Mouse (Mus musculus) forebrain, embryonic 16.5 days (tissue): Measurements from ENCODE around the gene Cope. TPM values are rescaled to one million over a fixed set of nuclear protein-coding genes. Genes with fewer than 3 reads are reported as not detected.

Source experiments
- ATAC-seq: fragments of 200-750 bp; cut with Nextera tagmentation; 2 replicates; pipeline ENCODE4 v1.8.0; 2017; ENCODE audit warnings: mild to moderate bottlenecking, moderate library complexity
- H3K27ac ChIP-seq: fragments of 300-500 bp; sonication (generic); 2 replicates; pipeline ENCODE4 v1.5.1; 2014; ENCODE audit warnings: low read length, control low read depth
- H3K27me3 ChIP-seq: fragments of 300-500 bp; sonication (generic); replicated peaks from 2 replicates; pipeline ENCODE4 v1.6.1; 2014; ENCODE audit warnings: low read length; ENCODE audit not compliant: control insufficient read depth, insufficient read depth
- H3K36me3 ChIP-seq: fragments of 300-500 bp; sonication (generic); 2 replicates; pipeline ENCODE4 v1.6.1; 2014; ENCODE audit not compliant: control insufficient read depth, insufficient read depth
- H3K4me1 ChIP-seq: fragments of 300-500 bp; sonication (generic); replicated peaks from 2 replicates; pipeline ENCODE4 v1.6.1; 2014; ENCODE audit warnings: low read length; ENCODE audit not compliant: control insufficient read depth, insufficient read depth
- H3K4me2 ChIP-seq: fragments of 300-500 bp; sonication (generic); 2 replicates; pipeline ENCODE4 v1.6.1; 2014; ENCODE audit warnings: mild to moderate bottlenecking, low read length, control low read depth
- H3K4me3 ChIP-seq: fragments of 300-500 bp; sonication (generic); replicated peaks from 2 replicates; pipeline ENCODE4 v1.5.1; 2014; ENCODE audit warnings: mild to moderate bottlenecking, low read length, control low read depth
- H3K9ac ChIP-seq: fragments of 300-500 bp; sonication (generic); replicated peaks from 2 replicates; pipeline ENCODE4 v1.6.1; 2014; ENCODE audit warnings: low read depth, low read length, control low read depth
- H3K9me3 ChIP-seq: fragments of 300-500 bp; sonication (generic); 2 replicates; pipeline ENCODE4 v1.6.1; 2016; ENCODE audit warnings: low read length; ENCODE audit not compliant: control insufficient read depth
- WGBS: fragments of 180-500 bp; shearing (Covaris S2); extraction: QIAGEN DNeasy Blood & Tissue Kit; methylation state at CpG from one replicate; pipeline ENCODE4 v1.1.7; 2014; 5-methylcytosine and 5-hydroxymethylcytosine counted together
- polyA plus RNA-seq: library from polyadenylated mRNA; unstranded; fragments of >200 nt; fragmentation: Nextera tagmentation; extraction: Ambion mirVana; gene quantifications from 2 replicates; pipeline ENCODE4 v1.2.1, GENCODE M21; 2015

Cope gene
- polyA plus RNA-seq, 1 experiment from 2014 or later: 270 TPM

DNA sequence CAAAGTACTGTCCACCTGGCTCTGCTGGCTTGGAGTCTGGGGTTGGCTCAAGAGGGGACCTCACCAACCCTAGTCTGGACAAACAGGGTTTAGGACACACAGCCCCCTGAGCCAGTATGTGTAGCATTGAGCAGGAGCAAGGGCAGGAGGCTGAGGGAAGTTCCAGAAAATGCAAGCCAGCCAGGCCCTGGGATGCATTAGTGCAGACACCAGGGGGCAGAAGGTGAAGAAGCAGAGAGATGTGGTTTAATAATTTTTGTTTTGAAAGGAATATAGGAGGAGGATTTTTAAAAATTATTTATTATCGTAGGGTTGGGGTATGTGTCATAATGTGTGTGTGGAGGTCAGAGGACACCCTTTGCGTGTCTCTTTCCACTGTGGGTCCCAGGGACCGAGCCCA is 21.4 kb downstream of the Cope start:
- Histone ChIP-seq H3K27me3 (no peaks in the 10 kb centered on the region), H3K36me3 (peaks cover 21% of the 10 kb centered on the region)

DNA sequence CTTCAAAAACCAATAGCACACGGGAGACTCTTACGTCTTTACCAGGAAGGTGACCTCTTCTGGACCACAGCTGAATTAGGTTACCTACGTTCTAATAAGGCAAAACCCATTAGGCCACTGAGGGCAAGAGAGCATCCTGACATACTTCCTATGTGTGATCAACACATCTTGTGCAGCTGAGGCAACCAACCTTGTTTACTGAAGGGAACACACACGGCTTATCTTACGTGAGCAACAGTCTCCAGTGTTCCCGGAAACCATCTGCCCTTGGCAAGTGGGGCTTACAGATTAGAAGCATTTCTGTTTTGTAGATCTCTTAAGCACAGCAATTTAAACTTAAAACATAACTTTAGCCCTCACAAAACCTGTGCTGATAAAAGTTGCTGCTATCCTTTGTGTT is 25.2 kb downstream of the Cope start:
- H3K4me1 ChIP-seq: peaks cover 28% of the 10 kb centered on the region
- H3K9me3 ChIP-seq: no peaks in the 10 kb centered on the region
- H3K36me3 ChIP-seq: peaks cover 26% of the 10 kb centered on the region
- no peak overlapping the region for H3K27ac ChIP-seq
- H3K27me3 ChIP-seq: no peaks in the 10 kb centered on the region
- H3K4me3 ChIP-seq: no peak overlapping the region
- no peak overlapping the region for H3K9ac ChIP-seq
- no peak overlapping the region for H3K4me2 ChIP-seq
- ATAC-seq: no peak
- WGBS: 89% methylated on average over 6 of the region's 6 CpGs

More for the DNA sequence above, 21.4 kb downstream of the Cope start:
- Histone ChIP-seq H3K9me3 (no peaks in the 10 kb centered on the region), H3K27ac (no peak overlapping the region), H3K4me2 (no peak overlapping the region), H3K4me3 (no peak overlapping the region), H3K9ac (no peak overlapping the region), H3K4me1 (no peaks in the 10 kb centered on the region)
- no peak for ATAC-seq
- WGBS: 94% methylated on average over 3 of the region's 3 CpGs

DNA sequence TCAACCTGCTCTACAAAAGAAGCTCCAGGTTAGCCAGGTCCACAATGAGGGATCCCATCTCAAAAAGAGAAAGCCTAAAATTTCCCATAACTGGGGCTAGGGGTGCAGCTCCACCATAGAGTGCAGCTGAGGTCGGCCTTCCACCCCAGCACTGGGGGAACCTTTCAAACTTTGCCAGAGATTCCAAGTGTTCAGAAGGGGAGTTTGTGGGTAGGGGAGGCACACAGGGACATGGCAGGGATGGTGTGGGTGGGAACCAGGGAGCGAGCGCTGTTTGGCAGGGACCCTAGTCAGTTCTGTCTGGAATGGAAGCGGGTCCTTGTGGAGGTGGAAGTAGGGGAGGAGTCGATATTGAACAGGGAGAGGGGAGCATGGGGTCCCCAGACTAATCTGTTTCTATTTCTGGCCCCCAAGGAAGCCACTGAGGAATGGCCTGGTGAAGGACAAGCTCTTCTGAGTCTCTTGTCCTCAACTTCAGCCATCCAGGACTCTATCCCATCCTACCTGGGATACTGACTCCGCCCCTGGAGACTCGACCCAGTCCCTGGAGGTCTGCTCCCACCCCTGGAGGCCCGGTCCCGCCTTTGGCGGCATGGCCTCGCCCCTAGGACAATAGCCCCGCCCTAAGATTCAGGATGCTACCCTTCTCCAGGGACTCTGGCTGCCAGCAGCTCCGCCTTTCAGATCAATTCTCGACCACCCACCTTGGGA is 27.0 kb downstream of the Cope start, which contains the start of gene Gdf1:
Gene Gdf1 (plus strand): TSS at position 694 of the 711 bp plus-strand sequence.
- Histone ChIP-seq H3K4me1 (peaks cover 28% of the 10 kb centered on the region), H3K9me3 (no peaks in the 10 kb centered on the region), H3K27ac (no peak within 1 kb of the TSS), H3K27me3 (no peaks in the 10 kb centered on the region), H3K4me2 (peak within 1 kb of the TSS; percentile 17; the same call in 1 of the 2 replicates), H3K4me3 (no peak within 1 kb of the TSS), H3K9ac (peak within 1 kb of the TSS; percentile 29), H3K36me3 (peaks cover 35% of the 10 kb centered on the region)
- no peak for ATAC-seq
- WGBS: 28% methylated on average over 14 of the region's 14 CpGs

DNA sequence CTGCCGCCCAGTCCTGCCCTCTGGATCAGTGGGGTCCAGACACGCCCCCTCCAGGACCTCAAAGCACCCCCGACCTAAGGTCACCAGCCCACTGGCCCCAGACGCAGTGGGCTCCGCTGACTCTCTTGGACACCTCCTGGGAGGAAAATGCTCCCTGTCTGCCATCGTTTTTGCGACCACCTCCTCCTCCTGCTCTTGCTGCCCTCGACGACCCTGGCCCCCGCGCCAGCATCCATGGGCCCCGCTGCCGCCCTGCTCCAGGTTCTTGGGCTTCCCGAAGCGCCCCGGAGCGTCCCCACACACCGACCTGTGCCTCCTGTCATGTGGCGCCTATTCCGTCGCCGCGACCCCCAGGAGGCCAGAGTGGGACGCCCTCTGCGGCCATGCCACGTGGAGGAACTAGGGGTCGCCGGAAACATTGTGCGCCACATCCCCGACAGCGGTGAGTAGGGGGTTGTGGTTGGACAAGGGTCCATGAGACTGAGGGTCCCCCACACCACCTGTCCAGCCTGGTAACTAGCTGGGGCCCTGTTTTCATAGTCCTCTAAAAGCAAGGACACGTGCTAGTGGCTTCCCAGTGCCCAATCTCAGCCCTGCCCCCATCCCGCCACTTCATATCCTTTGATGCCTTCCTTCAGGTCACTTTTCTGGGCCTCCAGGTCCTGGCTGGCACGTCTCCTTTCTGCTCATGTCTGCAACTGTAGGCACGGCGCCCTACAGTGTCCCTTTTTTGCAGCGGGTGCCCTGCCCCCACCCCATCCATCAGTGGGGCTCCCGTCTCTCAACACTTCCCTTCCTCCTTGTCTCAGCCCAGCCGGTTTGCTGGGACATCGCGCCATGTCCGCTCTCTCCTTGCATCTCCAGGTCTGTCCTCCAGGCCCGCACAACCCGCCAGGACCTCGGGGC is 27.8 kb downstream of the Cope start:
- H3K27ac ChIP-seq: no peak overlapping the region
- peak; percentile 6 for ATAC-seq
- peak overlapping the region; percentile 29 for H3K9ac ChIP-seq
- H3K4me3 ChIP-seq: no peak overlapping the region
- peak overlapping the region; percentile 17; the same call in 1 of the 2 replicates for H3K4me2 ChIP-seq
- H3K9me3 ChIP-seq: no peaks in the 10 kb centered on the region
- WGBS: 13% methylated on average over 45 of the region's 45 CpGs
- no peaks in the 10 kb centered on the region for H3K27me3 ChIP-seq
- peaks cover 38% of the 10 kb centered on the region for H3K36me3 ChIP-seq
- peaks cover 28% of the 10 kb centered on the region for H3K4me1 ChIP-seq

DNA sequence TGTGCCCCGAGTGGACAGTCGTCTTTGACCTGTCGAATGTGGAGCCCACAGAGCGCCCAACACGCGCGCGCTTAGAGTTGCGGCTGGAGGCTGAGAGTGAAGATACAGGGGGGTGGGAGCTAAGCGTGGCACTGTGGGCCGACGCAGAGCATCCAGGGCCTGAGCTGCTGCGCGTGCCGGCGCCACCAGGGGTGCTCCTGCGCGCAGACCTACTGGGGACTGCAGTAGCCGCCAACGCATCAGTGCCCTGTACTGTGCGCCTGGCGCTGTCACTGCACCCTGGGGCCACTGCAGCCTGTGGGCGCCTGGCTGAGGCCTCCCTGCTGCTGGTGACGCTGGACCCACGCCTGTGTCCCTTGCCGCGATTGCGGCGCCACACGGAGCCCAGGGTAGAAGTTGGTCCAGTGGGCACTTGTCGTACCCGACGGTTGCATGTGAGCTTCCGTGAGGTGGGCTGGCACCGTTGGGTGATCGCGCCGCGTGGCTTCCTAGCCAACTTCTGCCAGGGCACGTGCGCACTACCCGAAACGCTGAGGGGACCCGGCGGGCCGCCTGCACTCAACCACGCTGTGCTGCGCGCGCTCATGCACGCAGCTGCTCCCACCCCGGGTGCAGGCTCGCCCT is 28.5 kb downstream of the Cope start:
- 30% methylated on average over 53 of the region's 53 CpGs for WGBS
- H3K4me2 ChIP-seq: peak overlapping the region; percentile 17; the same call in 1 of the 2 replicates

DNA sequence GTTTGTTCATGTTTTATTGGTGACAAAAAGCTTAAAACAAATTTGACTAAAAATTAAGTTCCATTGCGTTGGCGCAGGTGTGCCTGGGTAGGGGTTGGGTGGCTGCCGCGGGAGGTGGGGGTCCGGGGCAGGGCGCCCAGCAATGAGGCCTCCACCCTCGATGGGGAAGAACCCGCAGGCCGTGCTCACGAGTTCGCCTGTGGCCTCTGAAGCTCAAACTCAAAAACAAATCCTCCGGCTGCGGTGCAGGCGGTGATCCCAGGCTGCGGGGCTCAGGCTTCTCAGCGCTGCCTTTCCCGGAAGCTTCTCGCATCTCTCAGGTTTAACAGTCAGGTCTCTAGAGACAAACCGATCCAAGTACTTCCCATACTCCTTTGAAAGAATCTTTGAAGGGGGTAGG is 29.2 kb downstream of the Cope start:
- 59% methylated on average over 19 of the region's 19 CpGs for WGBS

More for the DNA sequence above, 28.5 kb downstream of the Cope start:
- Histone ChIP-seq H3K36me3 (peaks cover 43% of the 10 kb centered on the region), H3K9ac (peak overlapping the region; percentile 29), H3K27ac (no peak overlapping the region; the same call in 1 of the 2 replicates), H3K9me3 (no peaks in the 10 kb centered on the region), H3K4me1 (peaks cover 28% of the 10 kb centered on the region), H3K27me3 (no peaks in the 10 kb centered on the region), H3K4me3 (no peak overlapping the region)
- ATAC-seq: peak; percentile 79

DNA sequence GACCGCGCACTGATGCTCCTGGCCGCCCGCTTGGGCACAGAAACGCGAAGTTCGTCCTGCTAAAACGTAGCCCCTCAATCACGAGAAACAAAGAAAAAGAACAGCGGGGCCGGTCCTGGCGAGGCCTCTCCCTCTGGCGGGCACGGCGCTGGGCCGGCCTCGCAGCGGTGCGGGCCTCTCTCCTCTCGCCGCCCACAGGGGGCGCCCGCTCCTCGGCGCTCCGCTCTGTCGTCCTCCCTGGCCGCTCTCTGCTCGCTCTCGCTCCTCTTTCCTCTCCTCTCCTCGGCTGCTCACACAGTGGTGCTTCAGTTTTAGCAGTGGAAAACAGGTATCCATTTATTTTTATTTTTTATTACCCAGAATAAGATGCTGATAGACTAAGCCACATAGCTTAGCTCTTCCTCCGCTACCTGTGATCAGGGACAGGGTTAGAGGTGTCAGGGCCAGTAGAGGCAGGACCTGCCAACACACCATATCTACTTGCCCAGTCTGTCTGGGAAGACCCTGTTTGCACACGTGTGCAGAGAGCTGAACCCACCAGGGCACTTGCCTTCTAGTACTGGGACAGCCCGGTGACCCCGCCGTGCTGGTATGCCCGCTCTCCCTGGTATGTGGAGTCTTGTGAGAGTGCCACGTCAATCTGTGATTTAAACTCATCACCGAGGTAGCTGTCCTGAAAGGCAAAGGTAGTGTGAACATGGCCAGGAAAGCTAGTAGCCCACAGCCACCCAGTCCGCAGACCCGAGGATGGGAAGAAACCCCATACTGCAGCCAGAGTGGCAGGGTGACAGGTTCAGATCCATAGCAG is 30.0 kb downstream of the Cope start:
- Histone ChIP-seq H3K9ac (no peak overlapping the region; the same call in 1 of the 2 replicates), H3K36me3 (peaks cover 54% of the 10 kb centered on the region), H3K4me3 (no peak overlapping the region), H3K27ac (no peak overlapping the region; the same call in 1 of the 2 replicates), H3K4me2 (peak overlapping the region; percentile 13; the same call in 1 of the 2 replicates), H3K27me3 (no peaks in the 10 kb centered on the region), H3K9me3 (no peaks in the 10 kb centered on the region), H3K4me1 (peaks cover 28% of the 10 kb centered on the region)
- peak; percentile 80 for ATAC-seq
- WGBS: 22% methylated on average over 39 of the region's 41 CpGs

More for the DNA sequence above, 29.2 kb downstream of the Cope start:
- H3K4me2 ChIP-seq: no peak overlapping the region
- H3K9ac ChIP-seq: no peak overlapping the region; the same call in 1 of the 2 replicates
- H3K4me3 ChIP-seq: no peak overlapping the region
- no peaks in the 10 kb centered on the region for H3K27me3 ChIP-seq
- peaks cover 28% of the 10 kb centered on the region for H3K4me1 ChIP-seq
- peaks cover 49% of the 10 kb centered on the region for H3K36me3 ChIP-seq
- no peaks in the 10 kb centered on the region for H3K9me3 ChIP-seq
- peak; percentile 7; the same call in 1 of the 2 replicates for ATAC-seq
- no peak overlapping the region for H3K27ac ChIP-seq

DNA sequence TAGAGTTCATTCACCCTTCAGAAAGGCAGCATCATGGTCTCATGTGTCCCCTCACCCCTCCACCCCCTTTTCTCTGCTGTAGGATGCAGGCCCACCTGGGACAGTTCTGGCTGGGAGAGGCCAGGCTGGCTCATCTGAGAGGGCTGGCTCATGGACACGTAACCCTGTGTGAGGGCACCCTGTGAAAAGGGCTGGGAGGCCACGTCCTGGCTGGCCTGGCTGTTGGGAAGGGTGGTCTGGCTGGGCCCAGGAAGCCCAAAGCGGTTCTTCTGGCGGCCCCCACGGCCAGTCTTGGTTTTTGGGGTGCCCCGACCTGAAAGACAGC is 30.5 kb downstream of the Cope start:
- no peak for ATAC-seq
- WGBS: 92% methylated on average over 6 of the region's 6 CpGs

More for the DNA sequence above, 30.5 kb downstream of the Cope start:
- peaks cover 28% of the 10 kb centered on the region for H3K4me1 ChIP-seq
- H3K4me3 ChIP-seq: no peak overlapping the region
- no peak overlapping the region for H3K4me2 ChIP-seq
- no peak overlapping the region for H3K9ac ChIP-seq
- H3K27ac ChIP-seq: no peak overlapping the region
- no peaks in the 10 kb centered on the region for H3K9me3 ChIP-seq
- peaks cover 54% of the 10 kb centered on the region for H3K36me3 ChIP-seq
- H3K27me3 ChIP-seq: no peaks in the 10 kb centered on the region
